Mouse (Mus musculus): Measurements from ENCODE around the gene Serpina3n.
A peak's percentile ranks its signal among the peaks of the same experiment; 100 is the strongest.
"Not testable (repeated sequence)": the region's sequence is repeated elsewhere in the genome, so short reads cannot be mapped to it uniquely, and the experiment has no call there.

The Serpina3n gene

GRCm38 (mm10) chr12:104406454-104406885 is at the start of gene Serpina3n:
Gene Serpina3n, plus strand, starts transcription at chr12:104406729.
- no peak for DNase-seq

- DNase-seq = no peak
Observed at GRCm38 (mm10) chr12:104369986-104370385, 36.5 kb upstream of the Serpina3n start.

- not testable (repeated sequence) for DNase-seq
Observed at GRCm38 (mm10) chr12:104377179-104377578, 29.4 kb upstream of the Serpina3n start.

GRCm38 (mm10) chr12:104378351-104378750 is 28.2 kb upstream of the Serpina3n start:
- not testable (repeated sequence) for DNase-seq

- not testable (repeated sequence) for DNase-seq
Observed at GRCm38 (mm10) chr12:104378815-104379214, 27.7 kb upstream of the Serpina3n start.

GRCm38 (mm10) chr12:104379856-104380255 is 26.7 kb upstream of the Serpina3n start:
- no peak for DNase-seq

GRCm38 (mm10) chr12:104381071-104381604 is 25.4 kb upstream of the Serpina3n start:
- DNase-seq = not testable (repeated sequence)

GRCm38 (mm10) chr12:104385987-104386386 is 20.5 kb upstream of the Serpina3n start:
- not testable (repeated sequence) for DNase-seq

- not testable (repeated sequence) for DNase-seq
Observed at GRCm38 (mm10) chr12:104386878-104387277, 19.7 kb upstream of the Serpina3n start.

GRCm38 (mm10) chr12:104388477-104388876 is 18.1 kb upstream of the Serpina3n start:
- DNase-seq = no peak

GRCm38 (mm10) chr12:104391057-104391456 is 15.5 kb upstream of the Serpina3n start:
- DNase-seq = not testable (repeated sequence)

GRCm38 (mm10) chr12:104403968-104404367 is 2.6 kb upstream of the Serpina3n start:
- DNase-seq = no peak

GRCm38 (mm10) chr12:104412507-104412906 is 6.0 kb downstream of the Serpina3n start:
- DNase-seq = no peak

GRCm38 (mm10) chr12:104414576-104414975 is 8.0 kb downstream of the Serpina3n start:
- no peak for DNase-seq

- DNase-seq = no peak
Observed at GRCm38 (mm10) chr12:104415625-104416315, 9.2 kb downstream of the Serpina3n start.

GRCm38 (mm10) chr12:104418340-104419135 is 12.0 kb downstream of the Serpina3n start:
- peak; percentile 60 to 73 for DNase-seq

- DNase-seq = peak in 1 of 2 experiments; percentile 11
Observed at GRCm38 (mm10) chr12:104419136-104419462, 12.6 kb downstream of the Serpina3n start.

GRCm38 (mm10) chr12:104422615-104423392 is 16.3 kb downstream of the Serpina3n start:
- no peak for DNase-seq

- DNase-seq = no peak
Observed at GRCm38 (mm10) chr12:104425591-104425990, 19.1 kb downstream of the Serpina3n start.

GRCm38 (mm10) chr12:104426915-104427314 is 20.4 kb downstream of the Serpina3n start:
- peak in 1 of 2 experiments; percentile 24 for DNase-seq

GRCm38 (mm10) chr12:104431359-104431758 is 24.8 kb downstream of the Serpina3n start:
- DNase-seq = no peak

GRCm38 (mm10) chr12:104433214-104433613 is 26.7 kb downstream of the Serpina3n start:
- no peak for DNase-seq

Measured in thymus, postnatal 36 days (tissue).